Mouse (Mus musculus): Measurements from ENCODE around the gene Sfxn3.
"Not testable (repeated sequence)": the region's sequence is repeated elsewhere in the genome, so short reads cannot be mapped to it uniquely, and the experiment has no call there.

The Sfxn3 gene

DNA sequence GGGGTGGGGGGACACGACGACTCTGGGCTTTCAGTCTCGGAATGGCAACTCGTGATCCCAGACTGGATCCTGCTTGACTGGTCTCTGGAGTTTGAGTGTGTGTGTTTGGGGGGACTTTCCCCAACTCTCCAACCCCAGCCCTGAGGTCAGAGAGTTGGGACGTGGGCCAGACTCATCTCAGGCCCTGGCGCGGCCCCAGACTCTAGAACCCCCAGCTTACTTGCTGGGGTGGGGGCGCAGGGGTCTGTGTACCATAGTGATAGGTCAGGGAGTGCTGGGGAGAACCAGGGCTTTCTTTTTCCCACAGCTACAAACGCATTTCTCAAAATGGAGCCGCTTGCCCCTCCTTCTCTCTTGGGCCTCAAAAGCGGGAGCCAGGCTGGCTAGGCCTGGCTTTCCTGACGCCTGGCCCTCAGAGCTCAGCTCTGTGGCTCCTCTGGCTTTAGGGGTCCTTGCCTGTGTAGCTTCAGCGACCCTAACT, 28.9 kb upstream of the Sfxn3 start:
- no peak for DNase-seq (ENCODE audit: low spot score in 2 of 2)

DNA sequence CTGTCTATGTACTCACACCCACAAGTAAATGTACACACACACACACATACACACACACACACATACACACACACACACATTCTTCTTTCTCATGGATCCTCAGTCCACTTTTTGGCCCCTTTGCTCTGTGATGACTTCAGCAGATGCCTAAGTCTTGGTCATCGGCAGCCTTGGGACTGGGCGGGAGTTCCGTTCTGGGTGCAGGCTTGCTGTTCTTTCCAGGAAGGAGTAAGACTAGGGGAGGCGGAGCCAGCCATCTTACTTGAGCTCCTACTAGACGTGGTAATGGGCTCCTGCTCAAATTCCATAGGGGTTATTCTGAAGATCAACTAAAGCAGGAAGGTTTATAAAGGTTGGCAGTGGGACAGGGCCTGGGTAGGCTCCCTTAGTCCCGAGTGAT, 27.0 kb upstream of the Sfxn3 start:
- DNase-seq (ENCODE audit: low spot score in 2 of 2) = no peak

DNA sequence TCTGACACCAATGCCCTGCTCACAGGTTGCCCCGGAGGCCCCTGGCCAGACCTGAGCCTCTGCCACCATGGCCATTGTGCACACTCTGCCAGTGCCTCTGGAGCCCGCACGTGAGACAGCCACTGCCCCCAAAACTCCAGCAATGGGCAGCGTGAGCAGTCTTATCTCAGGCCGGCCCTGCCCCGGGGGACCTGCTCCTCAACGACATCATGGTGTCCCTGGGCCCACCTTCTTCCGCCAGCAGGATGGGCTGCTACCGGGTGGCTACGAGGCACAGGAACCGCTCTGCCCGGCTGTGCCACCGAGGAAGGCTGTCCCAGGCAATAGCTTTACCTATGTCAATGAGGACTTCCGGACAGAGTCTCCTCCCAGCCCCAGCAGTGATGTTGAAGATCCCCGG, 25.9 kb upstream of the Sfxn3 start:
- no peak for DNase-seq (ENCODE audit: low spot score in 2 of 2)

DNA sequence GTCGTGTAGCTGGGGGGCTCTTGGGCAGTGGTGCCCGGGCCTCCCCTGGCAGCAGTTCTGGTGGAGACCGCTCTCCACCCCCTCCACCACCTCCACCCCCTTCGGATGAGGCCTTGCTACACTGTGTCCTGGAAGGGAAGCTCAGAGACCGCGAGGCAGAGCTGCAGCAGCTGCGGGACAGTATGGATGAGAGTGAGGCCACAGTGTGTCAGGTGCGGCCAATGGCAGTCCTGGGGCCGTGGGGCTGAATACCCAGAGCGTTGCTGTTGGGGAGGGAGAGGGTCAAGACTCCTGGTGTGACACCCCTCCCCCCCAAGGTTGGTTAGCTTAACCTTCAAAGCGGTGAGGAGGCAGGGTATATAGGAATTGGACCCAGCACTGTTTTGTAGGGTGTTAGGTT, 23.3 kb upstream of the Sfxn3 start:
- DNase-seq (ENCODE audit: low spot score in 2 of 2) = no peak

GRCm38 (mm10) chr19:45024775-45025174, 22.5 kb upstream of the Sfxn3 start:
- no peak for DNase-seq (ENCODE audit: low spot score in 2 of 2)

DNA sequence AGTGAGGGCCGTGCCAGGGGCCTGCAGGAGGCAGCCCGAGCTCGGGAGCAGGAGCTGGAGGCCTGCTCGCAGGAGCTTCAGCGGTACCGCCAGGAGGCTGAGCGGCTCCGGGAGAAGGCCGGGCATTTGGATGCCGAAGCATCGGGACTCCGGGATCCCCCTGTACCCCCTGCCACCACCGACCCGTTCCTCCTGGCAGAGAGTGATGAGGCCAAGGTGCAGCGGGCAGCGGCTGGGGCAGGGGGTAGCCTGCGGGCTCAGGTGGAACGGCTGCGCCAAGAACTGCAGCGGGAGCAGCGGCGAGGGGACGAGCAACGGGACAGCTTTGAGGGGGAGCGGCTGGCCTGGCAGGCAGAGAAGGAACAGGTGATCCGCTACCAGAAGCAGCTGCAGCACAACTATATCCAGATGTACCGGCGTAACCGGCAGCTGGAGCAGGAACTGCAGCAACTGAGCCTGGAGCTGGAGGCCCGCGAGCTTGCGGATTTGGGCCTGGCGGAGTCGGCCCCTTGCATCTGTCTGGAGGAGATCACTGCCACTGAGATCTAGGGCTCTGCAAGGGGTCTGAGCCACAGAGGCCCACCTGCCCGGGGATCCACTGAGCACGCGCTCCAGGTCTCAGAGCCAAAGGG, 21.2 kb upstream of the Sfxn3 start:
- no peak for DNase-seq (ENCODE audit: low spot score in 2 of 2)

- DNase-seq (ENCODE audit: low spot score in 2 of 2) = no peak
These were observed 20.2 kb upstream of the Sfxn3 start for GRCm38 (mm10) chr19:45026958-45027670.

- no peak for DNase-seq (ENCODE audit: low spot score in 2 of 2)
These were observed 19.5 kb upstream of the Sfxn3 start for GRCm38 (mm10) chr19:45027848-45028247.

DNA sequence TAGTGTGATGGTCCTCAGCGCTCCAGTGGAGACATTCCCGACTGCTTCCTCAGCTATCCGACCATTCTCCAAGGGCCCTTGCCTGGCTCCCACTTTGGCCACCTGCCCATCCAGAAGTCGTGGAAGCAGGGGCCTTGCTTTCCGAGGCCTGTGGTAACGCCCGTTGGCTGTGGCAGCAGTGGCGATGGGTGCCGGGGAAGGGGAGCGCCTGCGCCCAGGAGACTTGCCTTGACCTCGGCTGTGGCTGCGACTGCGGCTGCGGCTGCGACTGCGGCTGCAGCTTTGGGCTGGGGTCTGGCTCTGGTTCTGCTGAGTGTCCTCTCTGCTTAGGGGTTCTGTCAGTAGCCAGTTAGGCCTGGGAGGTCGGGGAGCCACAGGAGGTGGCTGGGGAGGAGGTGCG, 18.6 kb upstream of the Sfxn3 start:
- no peak for DNase-seq (ENCODE audit: low spot score in 2 of 2)

- DNase-seq (ENCODE audit: low spot score in 2 of 2) = no peak
These were observed 17.7 kb upstream of the Sfxn3 start for GRCm38 (mm10) chr19:45029571-45029970.

GRCm38 (mm10) chr19:45030111-45030510, 17.2 kb upstream of the Sfxn3 start:
- DNase-seq (ENCODE audit: low spot score in 2 of 2) = peak; percentile 60 to 84

- peak; percentile 63 to 84 for DNase-seq (ENCODE audit: low spot score in 2 of 2)
These were observed 16.3 kb upstream of the Sfxn3 start for GRCm38 (mm10) chr19:45030746-45031693.

- DNase-seq (ENCODE audit: low spot score in 2 of 2) = peak; percentile 49 to 75
These were observed 15.5 kb upstream of the Sfxn3 start for GRCm38 (mm10) chr19:45031780-45032179.

GRCm38 (mm10) chr19:45032570-45033332, 14.6 kb upstream of the Sfxn3 start:
- DNase-seq (ENCODE audit: low spot score in 2 of 2) = no peak

DNA sequence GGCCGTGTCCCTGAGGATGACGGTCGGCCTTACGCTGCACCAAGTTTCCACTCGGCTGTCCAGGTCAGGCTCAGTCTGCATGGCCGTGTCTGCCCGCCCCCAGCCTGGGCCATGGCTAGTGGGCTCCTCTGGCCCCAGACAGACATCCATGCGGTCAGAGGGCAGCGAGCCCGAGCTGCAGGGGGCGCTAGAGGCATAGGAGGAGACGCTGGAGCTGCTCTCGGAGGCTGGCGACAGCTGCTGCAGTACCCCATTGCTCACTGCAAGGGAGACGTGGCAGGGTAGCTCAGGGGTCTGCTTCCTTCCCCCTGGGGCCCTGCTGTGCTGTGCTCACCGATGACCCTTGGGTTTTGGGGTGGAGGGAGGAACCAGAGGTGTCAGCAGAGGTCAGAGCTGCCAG, 10.4 kb upstream of the Sfxn3 start:
- DNase-seq (ENCODE audit: low spot score in 2 of 2) = peak in 1 of 2 experiments; percentile 81

DNA sequence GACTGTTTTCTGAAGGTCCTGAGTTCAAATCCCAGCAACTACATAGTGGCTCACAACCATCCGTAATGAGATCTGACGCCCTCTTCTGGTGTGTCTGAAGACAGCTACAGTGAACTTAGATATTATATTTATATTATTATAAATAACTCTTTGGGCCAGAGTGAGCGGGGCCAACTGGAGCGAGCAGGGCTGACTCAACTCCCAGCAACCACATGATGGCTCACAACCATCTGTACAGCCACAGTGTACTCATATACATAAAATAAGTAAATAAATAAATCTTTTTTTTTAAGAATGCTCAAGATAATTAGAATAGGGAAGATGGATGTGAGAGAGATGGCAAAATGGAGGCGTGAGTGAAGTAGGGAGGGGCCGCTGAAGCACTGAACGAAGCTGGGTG, 9.1 kb upstream of the Sfxn3 start:
- not testable (repeated sequence) for DNase-seq (ENCODE audit: low spot score in 2 of 2)

GRCm38 (mm10) chr19:45040214-45040613, 7.1 kb upstream of the Sfxn3 start:
- DNase-seq (ENCODE audit: low spot score in 2 of 2) = no peak

DNA sequence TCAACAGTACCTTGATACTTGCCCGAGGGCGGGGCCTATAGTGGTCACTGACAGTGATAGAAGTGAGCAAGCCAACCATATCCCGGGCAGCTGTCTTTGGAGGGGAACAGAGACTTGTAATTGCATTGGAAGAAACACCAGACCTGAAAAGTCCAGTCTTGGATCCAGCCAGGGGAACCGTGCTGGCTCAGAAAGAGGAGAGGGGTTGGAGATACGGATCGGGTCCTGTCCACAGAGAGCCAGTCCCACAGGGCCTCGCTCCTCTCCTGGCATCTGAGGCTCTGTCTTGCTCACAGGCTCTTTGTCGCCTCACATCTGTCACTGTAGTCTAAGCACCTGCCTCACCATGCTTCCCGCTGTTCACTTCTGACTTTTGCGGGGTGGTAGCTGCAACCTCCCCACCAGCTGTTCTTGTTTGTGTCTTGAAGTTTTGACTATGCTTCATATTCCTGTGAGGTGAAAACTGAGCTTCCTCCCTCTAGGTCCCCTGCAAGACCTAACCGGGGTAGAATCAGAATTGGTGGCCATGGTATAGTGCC, 2.8 kb upstream of the Sfxn3 start:
- no peak for DNase-seq (ENCODE audit: low spot score in 2 of 2)

DNA sequence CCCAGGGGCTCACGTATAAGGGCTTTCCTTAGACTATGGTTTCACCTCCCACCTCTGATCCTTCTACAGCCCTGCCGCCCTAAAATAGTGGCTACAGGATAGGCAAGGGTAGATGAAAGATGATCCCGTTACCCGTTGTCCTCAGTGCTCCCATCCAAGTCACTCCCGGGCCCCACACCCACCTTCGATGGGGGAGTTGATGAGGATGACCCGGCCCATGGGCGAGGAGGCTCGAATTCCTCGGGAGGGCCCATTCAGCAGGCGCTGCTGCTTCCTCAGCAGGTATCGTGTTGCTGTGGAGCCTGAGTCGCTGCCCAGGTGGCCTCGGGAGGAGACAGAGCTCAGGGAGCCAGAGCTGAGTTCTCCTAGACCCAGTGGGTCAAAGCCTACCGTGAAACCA, 2.1 kb upstream of the Sfxn3 start:
- no peak for DNase-seq (ENCODE audit: low spot score in 2 of 2)

- no peak for DNase-seq (ENCODE audit: low spot score in 2 of 2)
These were observed 1.7 kb upstream of the Sfxn3 start, which contains the start of gene Pdzd7 for GRCm38 (mm10) chr19:45045651-45046050. Pdzd7 (minus strand) TSS chr19:45045717.
